Mouse (Mus musculus) limb, embryonic 10.5 days (tissue): ENCODE data around the gene Phykpl. TPM values are rescaled to one million over a fixed set of nuclear protein-coding genes. Genes with fewer than 3 reads are reported as not detected.

ENCODE experiments used
- DNase-seq: peaks from one replicate; pipeline ENCODE4 v3.0.0-alpha.2; 2017; ENCODE audit warnings: low spot score
- H3K27ac ChIP-seq: fragments of 300-500 bp; sonication (generic); 2 replicates; pipeline ENCODE4 v1.5.1; 2016; ENCODE audit warnings: mild to moderate bottlenecking
- H3K27me3 ChIP-seq: fragments of 300-500 bp; sonication (generic); 2 replicates; pipeline ENCODE4 v1.6.1; 2016; ENCODE audit warnings: low read depth, mild to moderate bottlenecking; ENCODE audit not compliant: poor library complexity, severe bottlenecking
- H3K36me3 ChIP-seq: fragments of 300-500 bp; sonication (generic); 2 replicates; pipeline ENCODE4 v1.6.1; 2016; ENCODE audit warnings: mild to moderate bottlenecking, moderate library complexity
- H3K4me1 ChIP-seq: fragments of 300-500 bp; sonication (generic); 2 replicates; pipeline ENCODE4 v1.6.1; 2016
- H3K4me3 ChIP-seq: fragments of 300-500 bp; sonication (generic); 2 replicates; pipeline ENCODE4 v1.5.1; 2016; ENCODE audit warnings: mild to moderate bottlenecking, moderate library complexity
- H3K9me3 ChIP-seq: fragments of 300-500 bp; sonication (generic); replicated peaks from 2 replicates; pipeline ENCODE4 v1.6.1; 2016; ENCODE audit warnings: mild to moderate bottlenecking
- WGBS: fragments of 180-500 bp; shearing (Covaris S2); methylation state at CpG from one replicate; pipeline ENCODE4 v1.1.7; 2016; 5-methylcytosine and 5-hydroxymethylcytosine counted together
- polyA plus RNA-seq: library from polyadenylated mRNA; unstranded; fragments of >200 nt; fragmentation: Nextera tagmentation; extraction: Ambion mirVana; gene quantifications from 2 replicates; pipeline ENCODE4 v1.2.1, GENCODE M21; 2016

The Phykpl gene
- polyA plus RNA-seq, 1 experiment from 2014 or later = 16.1 TPM

- H3K4me3 ChIP-seq = no peak overlapping the region
- WGBS = 89% methylated on average over 1 of the region's 1 CpGs
- H3K27ac ChIP-seq = no peak overlapping the region
- DNase-seq = no peak
- peaks cover 9% of the 10 kb centered on the region for H3K4me1 ChIP-seq
- 0 out of 2 replicates have a peak, but pooled peaks cover 9% of the 10 kb centered on the region for H3K27me3 ChIP-seq
- no peaks in the 10 kb centered on the region for H3K9me3 ChIP-seq
- peaks cover 17% of the 10 kb centered on the region for H3K36me3 ChIP-seq
Measured at GRCm38 (mm10) chr11:51563276-51563675, 21.3 kb upstream of the Phykpl start.

GRCm38 (mm10) chr11:51565062-51565461 lies 19.5 kb upstream of the Phykpl start:
- 34% methylated on average over 3 of the region's 3 CpGs for WGBS
- H3K36me3 ChIP-seq = peaks cover 19% of the 10 kb centered on the region
- no peaks in the 10 kb centered on the region for H3K9me3 ChIP-seq
- no peak overlapping the region for H3K27ac ChIP-seq
- H3K4me1 ChIP-seq = peaks cover 5% of the 10 kb centered on the region; the same call in 1 of the 2 replicates
- DNase-seq = no peak
- no peak overlapping the region for H3K4me3 ChIP-seq
- 0 out of 2 replicates have a peak, but pooled peaks cover 9% of the 10 kb centered on the region for H3K27me3 ChIP-seq

- no peaks in the 10 kb centered on the region for H3K9me3 ChIP-seq
- DNase-seq = no peak
- peaks cover 5% of the 10 kb centered on the region; the same call in 1 of the 2 replicates for H3K4me1 ChIP-seq
- H3K4me3 ChIP-seq = no peak overlapping the region
- H3K36me3 ChIP-seq = peaks cover 19% of the 10 kb centered on the region
- H3K27me3 ChIP-seq = 0 out of 2 replicates have a peak, but pooled peaks cover 9% of the 10 kb centered on the region
- no peak overlapping the region for H3K27ac ChIP-seq
- 84% methylated on average over 6 of the region's 6 CpGs for WGBS
Measured at GRCm38 (mm10) chr11:51565951-51566350, 18.6 kb upstream of the Phykpl start.

- H3K4me1 ChIP-seq = peaks cover 15% of the 10 kb centered on the region
- no peaks in the 10 kb centered on the region for H3K27me3 ChIP-seq
- 94% methylated on average over 4 of the region's 4 CpGs for WGBS
- peaks cover 26% of the 10 kb centered on the region for H3K36me3 ChIP-seq
- H3K9me3 ChIP-seq = no peaks in the 10 kb centered on the region
- DNase-seq = no peak
- H3K27ac ChIP-seq = no peak overlapping the region
- H3K4me3 ChIP-seq = no peak overlapping the region
Measured at GRCm38 (mm10) chr11:51568801-51569200, 15.8 kb upstream of the Phykpl start.

- Histone ChIP-seq H3K36me3 (peaks cover 18% of the 10 kb centered on the region), H3K4me1 (peaks cover 18% of the 10 kb centered on the region), H3K27ac (no peak overlapping the region), H3K9me3 (no peaks in the 10 kb centered on the region), H3K4me3 (no peak overlapping the region), H3K27me3 (no peaks in the 10 kb centered on the region)
- DNase-seq = no peak
- 84% methylated on average over 4 of the region's 4 CpGs for WGBS
Measured at GRCm38 (mm10) chr11:51576454-51576853, 8.1 kb upstream of the Phykpl start.

GRCm38 (mm10) chr11:51577587-51577986 lies 7.0 kb upstream of the Phykpl start:
- peaks cover 17% of the 10 kb centered on the region for H3K36me3 ChIP-seq
- 81% methylated on average over 7 of the region's 7 CpGs for WGBS
- H3K27me3 ChIP-seq = no peaks in the 10 kb centered on the region

DNA sequence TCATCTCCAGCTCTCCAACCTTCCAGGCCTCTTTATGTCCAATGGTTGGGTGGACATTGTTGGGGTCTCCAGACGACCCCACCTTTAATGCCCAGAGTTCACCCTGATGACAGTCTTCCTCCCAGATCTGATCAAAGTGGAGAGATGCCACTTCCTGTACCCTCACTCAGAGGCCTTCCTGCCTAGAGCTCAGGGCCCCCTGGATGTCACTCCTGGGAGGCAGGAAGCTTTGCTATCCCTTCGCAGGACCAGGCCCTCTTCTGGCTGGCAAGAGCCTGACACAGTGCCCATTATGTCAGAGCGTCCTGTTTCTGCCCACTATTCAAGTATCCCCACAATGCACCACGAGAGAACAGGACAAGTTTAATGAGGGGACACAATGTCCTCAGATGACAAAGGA lies 5.5 kb upstream of the Phykpl start:
- DNase-seq = no peak
- Histone ChIP-seq H3K4me3 (no peak overlapping the region), H3K9me3 (no peaks in the 10 kb centered on the region), H3K4me1 (peaks cover 27% of the 10 kb centered on the region), H3K27ac (no peak overlapping the region), H3K27me3 (no peaks in the 10 kb centered on the region), H3K36me3 (peaks cover 9% of the 10 kb centered on the region)
- WGBS = 73% methylated on average over 4 of the region's 4 CpGs

More at GRCm38 (mm10) chr11:51577587-51577986, 7.0 kb upstream of the Phykpl start:
- no peak overlapping the region for H3K27ac ChIP-seq
- DNase-seq = no peak
- no peak overlapping the region for H3K4me3 ChIP-seq
- no peaks in the 10 kb centered on the region for H3K9me3 ChIP-seq
- peaks cover 15% of the 10 kb centered on the region for H3K4me1 ChIP-seq

- H3K27ac ChIP-seq = 0 out of 2 replicates have a peak overlapping the region, but pooled peaks have one; percentile 38
- H3K36me3 ChIP-seq = peaks cover 28% of the 10 kb centered on the region
- peaks cover 45% of the 10 kb centered on the region for H3K4me1 ChIP-seq
- DNase-seq = peak; percentile 84
- no peak overlapping the region for H3K4me3 ChIP-seq
- no peaks in the 10 kb centered on the region for H3K9me3 ChIP-seq
- H3K27me3 ChIP-seq = no peaks in the 10 kb centered on the region
- 20% methylated on average over 8 of the region's 8 CpGs for WGBS
Measured at GRCm38 (mm10) chr11:51582713-51583112, 1.8 kb upstream of the Phykpl start.

- peaks cover 41% of the 10 kb centered on the region for H3K36me3 ChIP-seq
- H3K9me3 ChIP-seq = no peaks in the 10 kb centered on the region
- H3K4me1 ChIP-seq = peaks cover 39% of the 10 kb centered on the region
- peak overlapping the region; percentile 94 for H3K27ac ChIP-seq
- WGBS = 30% methylated on average over 9 of the region's 9 CpGs
- peak; percentile 57 for DNase-seq
- H3K4me3 ChIP-seq = peak overlapping the region; percentile 71
- no peaks in the 10 kb centered on the region for H3K27me3 ChIP-seq
Measured at GRCm38 (mm10) chr11:51584057-51584430, 513 bp upstream of the Phykpl start.

- Histone ChIP-seq H3K27me3 (no peaks in the 10 kb centered on the region), H3K4me3 (peak overlapping the region; percentile 71), H3K36me3 (peaks cover 53% of the 10 kb centered on the region), H3K27ac (peak overlapping the region; percentile 94), H3K9me3 (no peaks in the 10 kb centered on the region), H3K4me1 (peaks cover 39% of the 10 kb centered on the region)
- WGBS = 74% methylated on average over 8 of the region's 8 CpGs
- no peak for DNase-seq
Measured at GRCm38 (mm10) chr11:51585608-51586252, 1.2 kb downstream of the Phykpl start.

DNA sequence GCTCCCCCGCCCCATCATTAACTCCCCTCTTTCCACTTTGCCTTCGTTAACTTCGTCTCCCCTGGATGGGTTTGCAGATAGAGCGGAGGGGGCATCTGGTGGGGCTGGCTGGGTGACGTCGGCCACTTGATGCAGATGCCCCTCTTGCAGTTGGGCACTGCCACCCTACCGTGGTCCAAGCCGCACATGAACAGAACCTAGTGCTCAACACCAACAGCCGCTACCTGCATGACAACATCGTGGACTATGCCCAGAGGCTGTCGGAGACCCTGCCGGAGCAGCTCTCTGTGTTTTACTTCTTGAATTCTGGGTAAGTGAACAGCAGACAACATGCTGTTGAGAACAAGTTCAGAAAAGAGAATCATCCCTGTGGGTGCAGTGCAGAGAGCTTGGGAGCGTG lies 1.9 kb downstream of the Phykpl start:
- H3K4me3 ChIP-seq = no peak overlapping the region
- WGBS = 92% methylated on average over 13 of the region's 13 CpGs
- no peaks in the 10 kb centered on the region for H3K27me3 ChIP-seq
- H3K4me1 ChIP-seq = peaks cover 39% of the 10 kb centered on the region
- DNase-seq = no peak
- H3K36me3 ChIP-seq = peaks cover 59% of the 10 kb centered on the region
- no peak overlapping the region for H3K27ac ChIP-seq
- no peaks in the 10 kb centered on the region for H3K9me3 ChIP-seq

GRCm38 (mm10) chr11:51587059-51587458 lies 2.5 kb downstream of the Phykpl start:
- Histone ChIP-seq H3K27me3 (no peaks in the 10 kb centered on the region), H3K36me3 (peaks cover 66% of the 10 kb centered on the region), H3K9me3 (no peaks in the 10 kb centered on the region), H3K4me1 (peaks cover 38% of the 10 kb centered on the region), H3K4me3 (no peak overlapping the region), H3K27ac (no peak overlapping the region)
- 93% methylated on average over 1 of the region's 1 CpGs for WGBS
- no peak for DNase-seq

DNA sequence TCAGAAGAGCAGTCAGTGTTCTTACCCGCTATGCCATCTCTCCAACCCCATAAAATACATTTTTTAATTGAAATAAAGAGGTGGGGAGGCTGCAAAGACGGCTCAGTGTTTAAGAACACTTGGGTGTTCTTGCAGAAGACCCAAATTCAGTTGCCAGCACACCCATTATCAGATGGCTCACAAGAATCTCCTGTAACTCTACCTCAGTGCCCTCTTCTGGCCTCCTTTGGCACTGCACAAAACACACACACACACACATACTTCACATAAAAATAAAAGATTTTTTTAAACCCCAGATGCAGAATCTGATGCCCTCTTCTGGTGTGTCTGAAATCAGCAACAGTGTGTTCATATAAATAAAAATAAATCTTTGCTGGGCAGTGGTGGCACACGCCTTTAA lies 4.3 kb downstream of the Phykpl start:
- no peak for DNase-seq
- Histone ChIP-seq H3K9me3 (no peaks in the 10 kb centered on the region), H3K36me3 (peaks cover 84% of the 10 kb centered on the region), H3K27me3 (no peaks in the 10 kb centered on the region), H3K27ac (no peak overlapping the region), H3K4me1 (peaks cover 23% of the 10 kb centered on the region), H3K4me3 (no peak overlapping the region)
- 95% methylated on average over 3 of the region's 3 CpGs for WGBS

GRCm38 (mm10) chr11:51590002-51590401 lies 5.4 kb downstream of the Phykpl start:
- H3K36me3 ChIP-seq = peaks cover 95% of the 10 kb centered on the region

More at GRCm38 (mm10) chr11:51590002-51590401, 5.4 kb downstream of the Phykpl start:
- H3K27me3 ChIP-seq = no peaks in the 10 kb centered on the region
- peaks cover 11% of the 10 kb centered on the region for H3K4me1 ChIP-seq
- H3K27ac ChIP-seq = no peak overlapping the region
- no peak for DNase-seq
- H3K9me3 ChIP-seq = no peaks in the 10 kb centered on the region
- no peak overlapping the region for H3K4me3 ChIP-seq
